Comparison of ENCODE assay signal across 16 mouse cellular contexts in the genomic region with DNA sequence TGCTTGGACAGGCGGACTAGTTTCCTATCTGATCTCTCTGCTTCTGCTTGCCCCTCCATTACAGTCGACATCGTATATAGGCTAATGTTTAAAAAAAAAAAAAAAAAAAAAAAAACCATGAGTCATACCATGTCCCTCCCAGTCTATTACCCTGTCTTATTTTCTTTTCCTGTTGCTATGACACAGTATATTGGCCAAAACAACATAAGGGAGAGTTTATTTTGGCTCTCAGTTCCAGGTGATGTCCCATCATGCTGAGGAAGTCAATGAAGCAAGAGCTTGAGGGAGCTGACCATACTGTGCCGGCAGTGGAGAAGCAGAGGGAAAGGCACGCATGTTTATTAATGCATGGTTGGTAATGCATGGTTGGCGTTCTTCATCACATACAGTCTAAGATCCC.
"Had no signal": no experiment of that assay in that cellular context is flagged by ENCODE, and none has a peak within 500 bp of the region (broad histone marks: within the 10 kb centered on the region; RNA-seq: fewer than 3 reads in every experiment).

No protein-coding gene starts in this region.

- DNase-seq: kidney, adult 2 months; kidney, postnatal 25 days; layer of hippocampus, postnatal 36 days; liver, embryonic 13.5 days; lung, adult 2 months; lung, postnatal 36 days; right cerebral cortex, postnatal 14 days; right cerebral cortex, postnatal 4 days; thymus, postnatal 25 days had no signal

- H3K4me2 ChIP-seq: liver, embryonic 13.5 days; midbrain, embryonic 12.5 days; midbrain, embryonic 15.5 days; neural tube, embryonic 13.5 days had no signal

- H3K27ac ChIP-seq: kidney, postnatal 0 days; left cerebral cortex, adult 2 months; liver, embryonic 13.5 days; midbrain, embryonic 12.5 days; midbrain, embryonic 15.5 days; neural tube, embryonic 13.5 days had no signal

- H3K27me3 ChIP-seq: liver, embryonic 13.5 days; megakaryocyte, embryonic 14.5 days; midbrain, embryonic 12.5 days; midbrain, embryonic 15.5 days; neural tube, embryonic 13.5 days had no signal

- H3K9me3 ChIP-seq: liver, embryonic 13.5 days; midbrain, embryonic 15.5 days had no signal

- H3K9ac ChIP-seq: liver, embryonic 13.5 days; midbrain, embryonic 12.5 days; midbrain, embryonic 15.5 days; neural tube, embryonic 13.5 days had no signal

- ATAC-seq: midbrain, embryonic 15.5 days had no signal

- H3K4me1 ChIP-seq: megakaryocyte, embryonic 14.5 days had no signal

- H3K4me3 ChIP-seq: left cerebral cortex, adult 2 months; liver, embryonic 13.5 days; megakaryocyte, embryonic 14.5 days; midbrain, embryonic 12.5 days; midbrain, embryonic 15.5 days; myocyte; neural tube, embryonic 13.5 days had no signal

- H3K36me3 ChIP-seq: liver, embryonic 13.5 days; midbrain, embryonic 12.5 days; midbrain, embryonic 15.5 days; neural tube, embryonic 13.5 days had no signal
